Mouse (Mus musculus): ENCODE data around the gene Ablim1.

Gene Ablim1

DNA sequence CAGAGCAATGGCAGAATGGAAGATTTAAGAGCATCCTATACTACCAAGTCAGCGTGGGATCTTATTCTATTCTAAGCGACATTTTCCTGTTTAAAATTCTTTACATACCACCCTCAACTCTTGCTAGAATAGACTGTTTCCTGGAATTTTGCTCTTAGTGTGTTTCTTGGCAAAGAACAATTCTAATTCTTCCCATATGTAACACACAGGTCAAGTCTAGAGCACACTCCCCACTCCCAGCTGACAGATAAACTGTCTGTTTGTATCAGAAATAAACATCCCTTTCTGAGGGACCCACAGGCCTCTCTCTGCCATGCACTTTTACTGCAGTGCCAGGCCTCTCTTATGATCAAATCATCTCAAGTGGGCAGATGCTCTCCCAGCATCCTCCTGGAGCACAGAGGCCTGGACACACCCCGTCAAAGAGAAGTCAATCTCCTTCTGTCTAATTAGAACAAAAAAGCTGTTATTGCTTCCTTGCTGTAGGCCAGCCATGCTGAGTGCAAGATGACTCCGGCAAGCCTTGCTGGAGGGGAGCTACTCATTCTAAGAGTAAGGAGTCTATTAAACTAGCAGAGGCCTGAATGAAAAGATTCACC is 211.3 kb downstream of the Ablim1 start:
- DNase-seq (ENCODE audit: low spot score): no peak

DNA sequence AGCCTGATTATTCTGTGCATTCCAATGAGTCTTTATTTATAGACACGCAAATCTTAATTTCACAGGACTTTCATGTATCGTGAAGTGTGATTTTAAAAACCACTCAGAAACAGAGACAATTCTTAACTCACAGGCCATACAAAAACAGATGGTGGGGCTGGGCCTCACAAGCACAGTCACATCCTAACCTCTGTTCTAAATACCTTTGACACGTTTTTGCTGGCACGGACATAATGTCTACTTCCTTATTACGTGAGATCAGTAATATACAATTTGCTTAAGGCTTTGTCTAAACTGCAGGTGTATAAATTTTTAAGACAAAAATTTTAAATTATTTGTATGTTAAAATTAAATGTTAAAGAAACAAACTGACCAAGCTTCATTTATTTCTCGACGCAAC is 212.7 kb downstream of the Ablim1 start:
- no peak for DNase-seq (ENCODE audit: low spot score)

DNA sequence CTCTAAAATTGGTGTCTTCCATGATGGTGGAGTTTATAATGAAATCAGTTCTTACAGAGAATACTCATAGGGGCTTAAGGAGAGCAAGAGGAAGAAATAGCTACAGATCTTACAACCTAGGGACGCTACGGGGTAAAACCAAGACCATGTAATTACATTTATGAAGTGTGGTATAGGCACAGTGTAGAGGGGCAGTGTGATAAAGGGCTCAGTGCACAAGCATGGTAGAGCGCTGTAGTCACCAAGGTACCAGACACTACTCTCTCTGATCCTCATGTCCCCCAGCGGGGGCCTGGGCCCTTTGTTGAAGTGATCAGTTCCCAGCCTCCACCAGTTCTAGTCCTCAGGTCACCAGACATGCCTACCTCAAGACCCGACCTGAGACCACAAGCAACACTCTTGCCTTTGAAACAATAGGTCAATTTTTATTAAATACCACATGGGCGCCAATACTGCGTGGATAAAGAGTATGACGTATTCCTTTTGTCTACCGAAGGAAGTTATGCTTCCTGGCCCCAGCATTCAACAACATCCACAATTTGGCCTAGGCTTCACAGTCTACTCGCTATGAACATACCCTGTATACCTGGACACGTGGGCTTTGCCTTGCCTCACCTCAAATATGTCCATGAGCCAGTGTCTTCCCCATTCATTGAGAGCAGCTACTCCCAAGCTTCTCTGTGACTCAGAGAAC is 213.8 kb downstream of the Ablim1 start:
- DNase-seq (ENCODE audit: low spot score): no peak

DNA sequence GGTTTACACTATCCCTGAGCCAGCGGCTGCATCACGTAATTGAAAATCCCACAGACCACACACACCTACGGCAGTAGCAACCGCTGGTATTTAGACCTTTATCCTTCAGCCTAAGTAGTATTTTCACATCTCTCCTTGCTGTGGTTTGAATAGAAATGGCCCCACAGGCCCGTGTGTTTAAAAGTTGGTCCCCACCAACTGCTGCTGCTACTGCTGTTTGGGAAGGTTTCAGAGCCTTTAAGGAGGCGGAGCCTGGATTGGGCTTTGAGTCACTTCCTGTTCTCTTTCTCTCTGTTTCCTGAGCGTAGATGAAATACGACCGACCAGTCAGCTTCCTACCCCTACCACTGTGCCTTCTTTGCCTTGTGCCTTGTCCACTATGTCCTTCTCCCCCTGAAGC is 214.7 kb downstream of the Ablim1 start:
- no peak for DNase-seq (ENCODE audit: low spot score)

DNA sequence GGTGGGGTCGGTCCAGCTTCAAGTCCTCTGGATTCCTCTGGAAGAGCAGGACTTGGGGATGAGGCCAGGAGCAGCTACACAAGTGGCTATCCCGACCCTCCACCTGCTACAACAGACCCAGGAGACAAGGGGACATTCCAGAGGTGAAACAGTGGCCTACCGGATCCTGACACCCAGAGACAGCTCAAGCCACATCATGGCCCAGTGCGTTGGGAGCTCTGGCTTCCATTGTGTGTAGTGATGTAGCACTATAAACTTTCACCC is 215.7 kb downstream of the Ablim1 start:
- no peak for DNase-seq (ENCODE audit: low spot score)

DNA sequence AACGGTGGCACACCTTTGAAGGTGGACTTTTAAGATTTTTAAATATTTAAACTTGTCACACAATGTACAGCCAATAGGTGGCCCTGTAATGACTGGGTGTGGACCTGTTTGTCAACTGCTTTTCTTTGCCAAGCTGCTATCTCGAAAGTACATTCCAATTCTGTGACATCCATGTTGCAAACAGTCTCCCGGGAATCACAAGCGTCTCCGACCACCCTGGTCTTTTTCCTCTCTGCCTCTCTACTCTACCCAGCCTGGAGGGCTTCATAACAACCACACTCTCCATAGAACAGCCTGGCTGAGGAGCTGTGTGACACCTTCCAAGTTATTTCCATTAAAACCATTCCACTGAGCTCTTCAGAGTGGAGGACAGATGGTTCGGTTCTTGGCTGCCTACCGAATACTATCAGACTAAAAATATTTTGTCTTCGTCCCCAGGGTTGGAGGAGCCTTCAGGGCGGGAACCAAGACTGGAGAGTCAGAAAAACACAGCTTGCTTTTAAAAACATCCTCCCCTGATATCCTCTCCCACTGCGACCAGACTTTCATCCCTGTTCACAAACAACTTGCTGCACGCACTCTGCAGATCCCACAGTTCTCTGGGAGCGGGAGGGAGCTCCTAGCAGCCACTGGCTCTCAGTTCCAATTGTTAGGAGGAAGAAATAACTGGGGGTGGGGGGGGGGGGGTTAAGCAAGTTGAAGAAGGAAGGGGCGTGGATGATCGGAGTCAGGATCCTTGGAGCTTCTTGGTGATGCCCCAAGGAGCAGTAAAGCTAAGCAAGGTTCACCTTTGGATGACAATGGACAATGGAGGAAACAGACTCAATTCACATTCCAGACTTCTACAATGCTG is 216.3 kb downstream of the Ablim1 start:
- DNase-seq (ENCODE audit: low spot score): no peak

DNA sequence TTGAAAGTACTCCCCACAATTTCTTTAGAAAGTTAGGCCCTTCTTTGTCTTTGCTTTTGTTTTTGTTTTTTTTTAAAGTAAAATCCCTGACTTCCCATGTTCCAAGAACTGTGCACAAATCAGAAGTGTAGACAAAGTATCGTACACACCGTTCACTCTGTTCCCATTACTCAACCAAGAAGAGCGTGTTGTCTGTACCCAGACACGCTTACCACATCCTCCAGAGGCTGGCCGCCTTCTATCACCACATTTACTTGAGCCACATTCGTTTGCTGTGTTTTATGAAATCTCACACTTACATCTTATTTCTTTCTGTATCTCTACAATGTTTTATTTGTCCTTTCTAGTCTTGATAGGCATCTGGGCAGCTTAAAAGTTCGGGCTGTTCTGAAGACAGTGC is 219.4 kb downstream of the Ablim1 start:
- DNase-seq (ENCODE audit: low spot score): no peak

DNA sequence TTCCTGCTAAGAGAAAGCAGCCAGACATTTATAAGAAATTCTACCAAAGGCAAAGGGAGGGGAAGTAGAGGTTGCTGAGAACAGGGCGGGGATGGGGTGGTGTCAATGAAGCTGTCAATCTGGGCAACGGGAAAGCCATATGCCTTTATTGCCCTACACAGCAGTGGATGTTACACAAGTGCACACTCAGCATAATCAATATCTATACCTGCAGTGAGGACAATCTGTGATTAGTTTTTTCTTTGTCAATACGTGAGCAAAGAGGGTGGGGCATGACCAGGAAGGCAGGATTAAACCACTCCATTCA is 221.1 kb downstream of the Ablim1 start:
- DNase-seq (ENCODE audit: low spot score): no peak

DNA sequence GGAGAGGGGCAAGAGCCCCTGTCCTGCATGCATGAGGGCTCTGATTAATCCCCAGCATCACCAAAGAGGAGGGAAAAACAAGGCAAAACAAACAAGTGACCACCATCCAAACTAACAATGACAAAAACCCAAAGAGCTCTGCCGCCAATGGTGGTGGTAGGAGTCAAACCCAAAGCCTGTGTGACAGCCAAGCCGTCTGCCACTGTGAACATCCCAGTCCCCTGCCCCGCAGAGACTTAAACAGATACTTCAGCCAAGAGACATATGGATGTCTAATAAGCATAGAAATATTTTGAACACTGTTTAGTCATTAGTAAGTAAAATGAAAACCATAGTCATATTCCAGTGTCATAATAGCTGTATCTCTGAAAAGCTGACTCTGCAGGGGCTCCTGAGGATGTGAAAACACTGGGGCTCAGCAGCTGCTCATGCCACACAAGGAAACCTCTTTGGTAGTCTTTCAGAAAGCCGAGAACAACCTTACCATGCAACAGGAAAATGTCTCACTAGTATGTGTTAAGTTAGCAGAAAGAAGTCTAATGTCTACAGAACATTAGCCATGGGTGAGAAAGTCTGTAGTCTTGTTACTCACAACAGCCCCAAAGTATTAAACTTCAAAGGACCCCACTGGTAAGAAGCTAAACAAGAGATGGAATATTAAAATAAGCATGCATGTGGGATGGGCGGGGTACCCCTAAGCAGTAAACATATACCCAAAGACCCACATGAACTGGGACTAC is 221.6 kb downstream of the Ablim1 start:
- DNase-seq (ENCODE audit: low spot score): no peak

DNA sequence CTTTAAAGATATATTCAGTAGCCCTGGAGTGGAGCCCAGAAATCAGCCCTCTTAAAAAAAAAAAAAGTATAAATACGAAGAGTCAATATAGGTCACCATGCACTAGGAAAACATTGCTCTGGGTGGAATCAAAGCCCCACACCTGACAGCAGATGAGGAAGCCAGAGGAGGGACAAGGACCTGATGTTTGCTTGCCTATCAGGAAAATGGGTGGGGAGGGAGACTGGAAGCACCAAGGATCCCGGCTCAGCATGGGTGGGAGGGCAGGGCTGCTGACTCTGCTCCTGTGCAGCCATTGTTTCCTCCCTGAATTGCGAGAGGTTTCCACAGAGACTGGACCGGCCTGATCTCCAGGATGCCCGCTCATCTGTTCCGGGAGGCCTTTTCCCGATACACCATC is 223.4 kb downstream of the Ablim1 start:
- no peak for DNase-seq (ENCODE audit: low spot score)

DNA sequence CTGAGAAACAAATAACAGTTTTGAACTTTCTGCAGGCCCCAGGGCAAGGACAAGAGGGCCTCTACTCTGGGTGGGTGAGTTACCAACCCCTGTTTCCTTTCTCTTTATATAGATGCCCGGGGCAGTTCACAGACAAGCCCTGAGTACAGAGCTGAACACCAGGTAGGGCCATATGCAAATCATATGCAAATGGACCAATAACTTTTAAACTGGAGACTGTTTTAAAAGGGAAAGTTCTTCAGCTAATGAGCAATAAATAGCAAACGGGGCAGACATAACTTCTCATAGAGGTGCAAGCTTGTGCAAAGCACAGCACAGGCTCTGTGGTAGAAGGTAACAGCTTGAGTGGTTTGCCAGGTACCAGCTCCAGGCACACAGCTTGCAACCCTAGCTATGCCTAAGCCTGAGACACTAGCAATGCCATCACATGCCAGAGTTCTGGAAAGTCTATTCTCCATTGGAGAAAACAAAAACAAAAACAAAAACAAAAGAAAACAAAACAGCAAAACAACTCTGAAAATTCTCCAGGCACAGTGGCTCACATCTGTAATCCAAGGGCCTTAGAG is 225.8 kb downstream of the Ablim1 start:
- no peak for DNase-seq (ENCODE audit: low spot score)

DNA sequence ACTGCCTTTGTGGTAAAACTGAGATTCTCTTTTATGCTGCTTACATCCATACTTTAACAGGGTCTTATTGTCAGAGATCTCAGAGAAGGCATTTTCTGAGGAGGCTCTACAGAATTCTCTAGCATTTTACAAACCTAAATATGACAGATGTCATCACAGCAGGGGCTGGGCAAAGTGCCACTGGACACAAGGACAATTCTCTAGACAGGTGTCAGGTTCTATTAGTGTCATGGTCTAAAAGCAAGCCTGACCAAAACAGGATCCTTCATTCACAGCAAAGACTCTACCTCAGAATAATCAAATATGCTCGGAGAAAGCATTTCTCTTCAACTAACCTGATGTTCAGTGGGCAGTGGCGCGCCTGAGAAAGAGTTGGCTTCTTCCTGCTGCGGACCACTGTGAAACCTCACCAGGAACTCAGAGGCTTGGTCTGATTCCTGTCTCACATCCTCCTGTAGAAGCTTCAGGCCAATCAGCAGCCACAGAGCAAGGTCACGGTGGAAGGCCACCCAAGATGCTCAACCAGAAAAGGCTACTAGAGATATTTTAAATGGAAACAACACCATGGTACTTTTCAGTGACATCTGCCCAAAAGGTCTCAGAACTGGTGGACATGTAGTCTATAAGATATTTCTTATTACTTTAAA is 230.1 kb downstream of the Ablim1 start:
- no peak for DNase-seq (ENCODE audit: low spot score)

DNA sequence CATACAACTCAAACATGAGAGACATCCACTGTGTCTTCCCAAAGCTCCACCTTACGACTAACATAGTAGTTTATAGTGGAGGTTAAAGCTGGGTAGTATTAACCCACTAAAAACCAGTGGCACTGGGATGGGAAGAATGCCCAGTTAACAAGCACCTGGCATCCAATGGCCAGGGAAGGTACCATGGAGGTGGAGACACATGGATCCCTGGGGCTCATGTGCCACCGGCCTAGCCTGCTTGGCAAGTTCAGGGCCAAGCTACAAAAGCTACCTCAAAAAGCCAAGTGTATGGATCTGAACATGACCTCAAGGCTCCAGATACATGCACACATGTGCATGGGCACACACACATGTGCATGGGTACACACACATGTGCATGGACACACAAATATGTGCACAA is 230.8 kb downstream of the Ablim1 start:
- DNase-seq (ENCODE audit: low spot score): no peak

DNA sequence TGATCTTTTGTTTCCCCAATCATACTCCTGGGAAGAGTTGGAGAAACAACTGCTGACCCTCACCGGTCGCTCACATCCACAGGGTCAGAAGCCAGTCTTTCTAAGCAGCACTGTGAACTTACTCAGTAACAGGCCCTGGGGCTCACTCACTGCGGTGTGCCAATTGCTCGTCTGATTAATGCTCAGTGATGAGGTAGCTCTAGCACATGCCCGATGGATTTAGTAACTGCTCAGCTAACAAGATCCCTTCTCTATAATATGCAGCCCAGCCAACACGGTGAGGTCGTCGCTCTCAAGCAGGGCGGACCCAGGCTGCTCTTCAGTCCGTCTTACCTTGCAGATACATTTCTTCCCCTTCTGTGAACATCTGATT is 231.6 kb downstream of the Ablim1 start:
- DNase-seq (ENCODE audit: low spot score): no peak

DNA sequence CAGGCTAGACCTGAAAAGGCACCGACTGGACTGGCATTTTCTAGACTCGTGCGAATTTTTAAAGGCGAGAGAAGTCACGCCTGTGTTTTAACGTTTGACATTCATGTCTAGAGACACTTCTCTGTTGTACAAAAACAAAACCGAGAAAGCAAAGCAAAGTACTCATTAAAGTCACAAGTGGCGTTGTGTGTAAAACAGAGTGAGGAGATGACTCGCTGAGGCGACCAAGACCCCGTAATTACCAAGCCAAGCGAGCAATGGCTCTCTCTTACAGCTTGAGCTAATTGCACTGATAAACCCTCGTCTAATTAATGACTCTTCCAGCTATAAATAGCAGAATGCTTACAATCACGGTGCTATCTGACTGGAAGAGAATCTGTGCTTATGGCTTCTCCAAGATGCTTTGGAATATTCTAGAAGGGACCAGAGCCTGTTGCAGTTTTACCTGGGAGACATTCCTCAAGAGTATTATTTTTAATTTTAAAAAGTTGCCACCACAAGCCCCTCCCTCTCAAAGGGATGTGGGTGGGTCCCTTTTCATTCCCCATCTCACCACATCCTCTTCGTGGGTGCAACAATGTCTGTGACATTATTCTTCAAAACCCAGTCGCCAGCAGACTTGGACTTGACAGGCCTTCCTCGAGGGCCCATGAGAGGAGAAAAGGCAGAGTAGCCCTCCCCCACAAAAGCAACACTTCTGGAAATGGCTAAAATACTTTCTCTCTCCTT is 232.1 kb downstream of the Ablim1 start:
- no peak for DNase-seq (ENCODE audit: low spot score)

DNA sequence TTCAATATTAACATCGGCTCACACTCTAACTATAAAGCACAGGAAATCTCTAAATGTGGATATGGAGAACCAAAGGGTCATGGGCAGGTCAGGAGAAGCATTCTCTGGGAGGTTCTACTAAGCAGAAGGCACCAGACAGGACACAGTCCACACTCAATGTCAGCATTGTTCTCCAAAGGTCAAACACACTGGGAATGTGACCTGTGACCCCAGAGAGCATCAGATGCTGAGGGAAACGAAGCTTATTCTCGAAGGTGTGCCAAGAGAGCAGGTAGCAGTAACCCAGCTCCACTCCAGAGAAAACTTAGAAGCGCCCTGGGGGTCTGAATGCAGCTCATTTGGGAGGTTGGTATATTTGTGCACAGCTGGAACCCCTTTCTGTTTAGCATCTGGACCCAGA is 233.2 kb downstream of the Ablim1 start:
- peak; percentile 30 for DNase-seq (ENCODE audit: low spot score)

DNA sequence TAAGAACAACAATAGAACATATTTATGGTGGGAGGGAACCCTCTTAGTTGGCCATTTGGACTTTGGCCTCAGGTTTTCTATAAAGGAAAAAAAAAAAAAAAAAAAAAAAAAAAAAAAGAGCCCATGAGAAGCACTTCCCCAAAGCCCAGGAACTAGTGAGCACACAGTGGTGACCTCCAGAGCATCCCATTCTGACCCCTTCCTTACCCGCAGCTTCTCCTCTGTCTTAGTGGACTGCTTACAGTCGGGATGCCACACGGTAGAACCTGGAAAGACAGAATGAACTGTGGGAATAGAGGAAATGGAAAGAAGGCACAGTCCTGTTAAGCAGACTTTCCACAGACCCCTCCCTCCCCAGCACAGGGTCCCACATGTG is 235.1 kb downstream of the Ablim1 start:
- DNase-seq (ENCODE audit: low spot score): no peak

DNA sequence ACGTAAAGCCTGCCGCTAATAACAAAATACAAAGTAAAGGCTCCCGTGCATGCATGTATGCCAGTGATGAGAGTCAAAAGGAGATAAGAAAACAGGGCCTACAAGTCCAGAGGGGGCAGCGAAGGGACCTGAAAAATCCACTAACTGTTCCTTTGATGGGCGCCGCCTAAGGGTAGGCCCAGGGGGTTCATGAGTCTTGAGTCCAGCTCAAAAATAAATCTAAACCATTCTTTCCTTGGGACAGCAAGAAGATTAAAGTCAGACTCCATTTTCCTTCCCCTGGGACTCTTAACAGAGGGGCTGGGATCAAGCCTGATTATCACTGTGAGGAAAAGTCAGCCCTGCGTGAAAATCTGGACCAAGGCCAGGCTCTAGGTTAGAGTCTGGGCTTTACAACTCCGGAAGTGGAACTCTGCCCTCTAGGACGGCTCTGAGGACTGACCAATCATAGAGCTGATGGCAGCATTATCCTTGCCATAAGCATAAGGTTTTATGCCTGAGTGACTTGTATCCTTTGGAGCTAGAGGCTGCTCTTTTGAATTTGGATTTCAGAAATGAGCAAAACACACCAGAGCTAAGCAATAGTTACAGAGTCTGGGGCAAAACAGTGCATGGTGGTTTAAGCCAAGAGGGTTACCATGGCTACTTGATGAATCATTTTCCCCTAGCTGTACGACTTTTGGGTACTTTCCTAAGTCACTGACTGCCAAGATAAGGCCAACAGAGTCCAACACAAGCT is 235.7 kb downstream of the Ablim1 start:
- no peak for DNase-seq (ENCODE audit: low spot score)

DNA sequence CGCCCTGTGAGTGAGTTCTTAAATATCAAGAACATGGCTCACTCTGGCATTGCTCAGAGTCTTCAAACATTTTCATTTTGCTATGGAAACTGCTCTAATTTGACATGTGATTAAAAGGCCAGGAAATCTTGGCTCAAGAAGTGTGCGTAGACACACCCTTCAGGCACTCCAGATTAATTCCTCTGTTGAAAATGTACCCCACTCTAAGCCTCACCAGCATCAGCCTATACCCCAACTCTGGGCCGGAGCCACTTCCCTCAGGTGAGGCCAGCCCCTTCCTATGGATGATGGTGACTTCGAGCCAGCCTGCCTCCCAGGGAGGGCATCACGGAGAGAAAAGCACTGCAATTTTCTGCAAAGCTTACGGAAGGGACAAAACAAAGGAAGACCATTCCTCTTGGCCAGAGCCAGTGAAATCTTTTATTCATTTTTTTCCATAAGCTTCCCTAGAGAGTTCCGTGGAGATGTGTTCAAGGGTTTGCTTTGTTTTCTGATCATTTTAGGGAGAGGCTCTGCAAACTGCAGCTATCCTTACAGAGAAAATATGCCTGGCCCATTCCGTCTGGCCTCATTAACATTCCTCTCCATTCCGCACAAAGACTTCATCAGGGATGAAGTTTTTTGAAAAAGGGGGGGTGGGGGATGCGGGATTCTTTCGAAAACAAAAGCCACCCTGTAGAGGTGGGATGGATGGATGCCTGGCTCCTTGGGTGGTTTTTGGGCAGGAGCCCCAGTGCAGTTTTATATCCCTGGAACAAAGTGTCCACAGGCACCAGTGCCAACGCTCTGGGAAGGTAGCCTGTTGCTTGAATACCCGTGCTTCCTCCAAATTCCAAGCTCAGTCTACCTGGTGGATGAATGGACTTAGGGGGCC is 236.7 kb downstream of the Ablim1 start:
- DNase-seq (ENCODE audit: low spot score): no peak

DNA sequence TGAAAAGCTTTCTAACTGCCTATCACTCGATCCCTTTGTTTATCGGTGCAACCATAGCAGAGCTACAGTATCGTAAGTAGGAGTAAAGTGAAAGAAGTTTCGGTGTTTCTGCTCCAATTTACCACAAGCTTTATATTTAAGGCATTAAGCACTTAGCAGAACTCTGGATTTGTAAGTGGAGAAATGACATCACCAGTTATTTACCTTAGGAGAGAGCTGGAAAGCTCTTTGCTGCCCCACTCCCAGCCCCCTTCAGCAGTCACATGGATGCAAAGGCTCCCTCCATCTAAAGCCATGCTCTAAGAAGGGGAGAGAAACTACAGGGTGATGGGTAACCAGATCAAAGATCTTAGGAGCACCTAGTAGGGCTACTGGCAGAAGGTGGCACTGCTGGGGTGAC is 241.3 kb downstream of the Ablim1 start:
- no peak for DNase-seq (ENCODE audit: low spot score)

All from yolk sac, embryonic 10.5 days (tissue).